Mouse (Mus musculus) embryo, embryonic 10.5 days (tissue): Measurements from ENCODE around the gene Tmem243.
"Not testable (repeated sequence)": the region's sequence is repeated elsewhere in the genome, so short reads cannot be mapped to it uniquely, and the experiment has no call there.

Source experiments
- DNase-seq: peaks from one replicate; pipeline ENCODE4 v3.0.0-alpha.2; 2015; ENCODE audit warnings: low spot score

Gene Tmem243

DNA sequence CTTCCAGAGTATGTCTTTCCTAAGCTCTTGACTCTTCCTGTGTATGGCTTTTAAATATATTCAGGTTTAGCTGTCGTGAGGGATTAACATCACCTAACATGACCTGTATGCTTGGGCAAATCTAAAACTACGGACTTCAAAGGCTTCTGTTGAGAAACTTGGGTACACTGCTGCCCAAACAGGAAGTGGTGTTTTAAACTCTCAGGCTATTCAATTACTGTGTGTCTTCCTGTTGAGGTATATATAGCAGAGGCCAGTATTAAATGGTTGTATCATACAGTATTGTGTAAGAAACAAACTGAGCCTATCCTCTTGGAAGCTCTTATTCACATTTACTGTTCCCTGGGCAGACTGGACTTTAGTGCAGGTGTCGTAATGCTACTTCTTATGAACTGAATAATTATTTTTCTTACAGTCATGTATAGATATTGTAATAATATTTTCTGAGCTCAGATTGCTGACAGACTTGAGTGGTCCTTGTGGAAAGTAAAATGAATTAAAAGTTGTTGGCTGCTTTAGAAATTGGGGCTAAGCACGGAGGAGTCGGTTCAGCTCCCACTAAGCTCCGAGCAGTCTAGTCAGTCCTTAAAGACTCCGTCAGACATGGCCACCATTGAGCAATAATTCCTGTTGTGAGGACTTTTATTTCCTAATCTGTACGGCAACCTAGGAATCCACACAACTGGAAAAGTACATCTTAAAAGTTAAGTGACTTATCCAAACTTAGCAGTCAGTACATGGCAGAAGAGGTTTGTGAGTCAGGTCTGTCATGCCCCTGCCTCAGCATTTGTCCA, 7.0 kb downstream of the Tmem243 start:
- no peak for DNase-seq

DNA sequence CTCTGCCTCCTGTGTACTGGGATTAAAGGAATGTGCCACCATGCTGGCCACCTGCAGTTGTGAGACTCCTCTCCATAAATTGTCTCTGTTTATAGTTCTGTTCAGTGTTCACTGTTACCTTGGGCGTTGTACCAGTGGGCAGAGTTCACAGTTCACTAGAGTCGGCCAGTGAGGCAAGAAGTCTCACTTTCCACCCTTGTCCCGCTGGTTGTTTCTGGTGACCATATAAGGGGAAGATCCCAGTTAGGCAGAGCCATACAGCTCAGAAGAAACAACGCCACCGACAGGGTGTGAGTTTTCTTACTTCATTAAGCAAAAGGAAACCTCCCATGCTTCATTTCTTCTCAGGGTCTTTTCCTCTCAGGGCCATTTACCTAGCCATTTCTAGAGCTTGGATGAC, 8.0 kb downstream of the Tmem243 start:
- DNase-seq = no peak

DNA sequence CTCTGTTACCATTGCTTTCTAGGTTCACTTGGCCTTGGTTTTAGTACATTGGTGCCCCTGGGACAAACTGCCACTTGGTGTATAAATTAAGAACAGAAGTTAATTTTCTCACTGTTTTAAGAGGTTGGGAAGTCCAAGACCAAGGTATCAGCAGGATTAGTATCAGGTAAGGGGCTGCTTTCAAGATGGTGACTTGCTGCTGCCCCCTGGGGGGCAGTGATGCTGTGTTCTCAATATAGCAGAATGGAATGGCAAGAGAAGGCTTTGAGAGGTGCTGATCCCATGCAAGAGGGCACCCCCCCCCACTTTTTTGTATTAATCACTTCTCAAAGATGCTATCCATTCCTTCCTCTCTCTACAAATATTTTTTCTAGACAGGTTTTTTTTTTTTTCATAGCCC, 9.1 kb downstream of the Tmem243 start:
- no peak for DNase-seq

DNA sequence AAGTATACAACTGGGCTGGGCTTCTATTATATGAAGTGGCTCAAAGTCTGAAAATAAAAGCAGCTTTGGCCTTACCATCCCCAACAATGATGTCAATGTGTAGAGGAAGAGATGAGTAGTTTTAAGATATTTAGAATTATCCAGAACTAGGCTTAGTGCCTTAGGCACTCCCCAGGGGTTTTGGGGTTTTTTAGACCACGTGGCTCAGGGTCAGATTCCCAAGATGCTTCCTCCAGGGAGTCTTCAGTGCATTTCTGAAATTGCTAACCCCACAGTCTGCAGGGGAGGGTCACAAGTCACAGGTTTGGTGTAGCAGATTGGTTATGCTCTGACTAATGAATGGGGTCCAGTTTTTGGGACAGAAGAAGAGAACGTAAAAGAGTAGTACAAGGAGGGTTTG, 10.8 kb downstream of the Tmem243 start:
- DNase-seq = no peak

DNA sequence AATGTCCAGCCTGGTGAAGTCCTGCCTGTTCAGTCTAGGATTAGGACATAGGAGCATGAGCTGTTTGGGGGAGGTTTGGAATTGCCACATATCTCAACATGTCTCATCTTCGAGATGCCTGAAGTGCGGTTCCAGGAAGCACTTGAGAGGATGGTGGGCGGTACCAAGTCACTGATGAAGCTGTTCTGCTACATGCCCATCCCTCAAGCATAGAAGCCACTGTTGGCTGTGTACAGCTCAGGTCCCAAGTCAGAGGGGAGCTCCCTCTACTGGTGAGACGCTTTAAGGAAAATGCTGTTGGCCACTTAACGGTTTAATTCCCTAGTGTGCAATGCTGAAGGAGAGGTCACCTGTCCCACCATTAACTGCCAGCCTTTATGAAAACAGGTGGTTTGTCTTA, 11.3 kb downstream of the Tmem243 start:
- peak; percentile 82 for DNase-seq

DNA sequence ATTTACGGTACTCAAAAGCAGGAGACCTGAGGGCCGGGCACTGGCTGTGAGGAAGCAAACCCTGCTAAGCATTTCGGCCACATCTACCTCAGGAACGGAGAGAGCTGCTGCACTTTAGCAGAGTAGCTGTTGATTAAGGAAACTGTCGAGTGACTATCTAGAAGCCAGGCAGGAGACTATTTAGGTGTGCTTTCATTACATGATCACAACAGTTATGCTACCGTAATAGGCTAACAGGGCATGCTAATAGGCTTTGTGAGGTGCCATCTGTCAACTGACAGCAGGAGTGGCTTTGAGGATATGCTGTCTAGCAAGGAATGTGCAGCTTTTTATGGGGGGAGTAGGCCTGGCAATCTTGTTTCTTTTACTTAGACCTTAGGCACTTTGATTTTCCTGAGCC, 13.7 kb downstream of the Tmem243 start:
- DNase-seq = no peak

DNA sequence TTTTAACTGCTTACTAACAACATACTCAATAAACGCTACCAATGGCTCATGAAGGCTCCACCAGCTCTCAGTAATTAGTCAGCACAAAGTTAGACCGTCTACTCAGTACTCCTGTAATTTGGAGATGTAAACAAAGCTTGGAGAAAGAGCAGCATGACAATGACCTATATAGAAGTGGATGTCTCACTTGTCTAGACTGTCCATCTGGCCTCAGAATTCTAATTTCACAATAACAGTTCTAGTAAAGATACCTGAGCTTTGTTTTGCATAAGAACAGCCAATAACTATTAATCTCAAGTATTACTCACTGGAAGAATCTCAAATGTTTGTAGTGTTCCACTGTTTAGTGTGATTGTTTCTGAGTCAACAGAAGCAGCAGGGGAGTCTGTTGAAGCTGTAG, 23.7 kb downstream of the Tmem243 start:
- no peak for DNase-seq

DNA sequence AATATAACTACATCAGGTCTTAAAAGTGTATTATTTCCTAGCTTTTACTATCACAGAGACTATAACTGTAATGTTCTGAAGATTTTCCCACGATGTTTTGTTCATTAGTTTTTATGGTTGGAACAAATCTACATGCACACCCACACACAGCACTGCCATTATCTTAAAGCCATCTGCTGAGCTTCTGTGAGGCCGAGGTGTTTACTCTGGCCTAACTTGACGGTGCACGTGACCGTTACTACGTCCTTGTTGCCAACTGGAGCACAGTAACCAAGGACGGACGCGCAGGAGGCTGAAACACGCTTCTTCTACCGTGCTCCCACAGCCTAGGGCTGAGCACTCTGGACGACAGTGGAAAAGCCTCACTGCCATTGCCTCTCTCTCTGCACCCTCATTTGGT, 28.1 kb downstream of the Tmem243 start:
- DNase-seq = no peak

DNA sequence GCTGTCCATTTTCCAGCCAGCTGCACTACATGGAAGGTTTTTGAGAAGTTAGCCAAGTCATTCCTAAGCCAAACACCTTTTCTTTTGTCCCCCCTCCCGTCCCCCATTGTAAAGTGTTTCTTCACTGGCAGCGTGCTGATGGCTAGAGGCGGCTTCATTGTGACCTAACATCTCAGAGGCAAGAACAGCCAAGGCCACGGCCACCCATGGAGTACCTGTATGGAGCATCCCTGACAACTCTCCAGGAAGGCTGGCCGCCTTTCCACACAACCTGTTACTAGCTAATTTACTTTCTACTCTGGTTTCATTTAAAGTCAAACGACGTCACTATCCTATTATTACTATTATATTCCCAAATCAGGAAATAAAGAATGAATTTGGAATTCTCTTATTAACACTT, 31.3 kb downstream of the Tmem243 start:
- no peak for DNase-seq

DNA sequence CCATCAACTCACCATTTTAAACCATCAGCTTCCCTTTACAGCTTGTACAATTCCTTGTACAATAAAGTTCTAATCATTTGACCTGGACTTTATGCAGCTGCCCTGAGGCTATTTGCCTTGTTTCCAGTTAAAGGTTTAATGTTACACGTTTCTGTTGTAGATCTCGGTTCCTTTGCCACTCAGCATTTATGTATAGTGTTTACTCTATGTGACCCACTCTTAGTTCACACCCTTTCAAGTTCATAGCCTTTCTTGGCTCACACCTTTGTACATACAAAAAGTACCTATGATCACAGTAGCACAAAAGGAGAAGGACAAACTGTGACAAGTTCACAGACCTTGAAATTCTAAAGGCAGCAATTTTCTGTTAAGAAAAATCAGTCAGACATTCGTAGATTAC, 35.1 kb downstream of the Tmem243 start:
- no peak for DNase-seq

DNA sequence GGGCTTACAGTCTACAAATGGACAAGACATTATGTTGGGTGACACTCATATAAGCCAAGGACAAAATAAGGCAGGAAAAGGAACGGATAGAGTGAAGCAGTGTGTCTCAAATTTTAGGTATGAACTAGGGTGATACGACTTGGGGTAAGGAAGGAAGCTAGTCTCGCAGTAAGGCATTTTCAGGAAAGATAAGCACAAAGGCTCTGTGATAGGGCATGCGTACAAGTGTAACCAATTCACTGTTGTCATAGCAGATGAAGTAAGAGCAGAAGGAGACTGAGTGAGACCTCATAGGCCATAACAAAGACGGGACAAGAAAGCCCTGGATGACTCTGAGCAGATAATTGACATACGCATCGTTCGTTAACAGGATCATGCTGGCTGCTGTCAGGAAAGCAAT, 40.3 kb downstream of the Tmem243 start:
- DNase-seq = no peak

DNA sequence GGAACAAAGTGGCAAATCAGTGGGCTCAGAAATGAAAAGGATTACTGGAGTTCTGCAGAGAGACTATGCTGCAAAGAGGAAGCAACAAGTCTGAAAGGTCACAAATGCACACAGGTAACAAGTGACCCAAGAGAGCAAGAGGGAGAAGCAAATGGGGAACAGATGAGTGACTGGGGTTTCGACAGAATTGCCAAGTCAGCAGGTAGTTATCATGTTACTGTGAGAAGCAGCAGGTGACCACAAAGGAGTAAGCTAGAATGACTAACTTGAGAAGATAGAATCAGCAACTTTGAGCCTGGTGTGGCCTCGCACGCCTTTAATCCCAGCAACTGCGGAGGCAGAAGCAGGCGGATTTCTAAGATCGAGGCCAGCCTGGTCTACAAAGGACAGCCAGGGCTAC, 41.9 kb downstream of the Tmem243 start:
- no peak for DNase-seq

DNA sequence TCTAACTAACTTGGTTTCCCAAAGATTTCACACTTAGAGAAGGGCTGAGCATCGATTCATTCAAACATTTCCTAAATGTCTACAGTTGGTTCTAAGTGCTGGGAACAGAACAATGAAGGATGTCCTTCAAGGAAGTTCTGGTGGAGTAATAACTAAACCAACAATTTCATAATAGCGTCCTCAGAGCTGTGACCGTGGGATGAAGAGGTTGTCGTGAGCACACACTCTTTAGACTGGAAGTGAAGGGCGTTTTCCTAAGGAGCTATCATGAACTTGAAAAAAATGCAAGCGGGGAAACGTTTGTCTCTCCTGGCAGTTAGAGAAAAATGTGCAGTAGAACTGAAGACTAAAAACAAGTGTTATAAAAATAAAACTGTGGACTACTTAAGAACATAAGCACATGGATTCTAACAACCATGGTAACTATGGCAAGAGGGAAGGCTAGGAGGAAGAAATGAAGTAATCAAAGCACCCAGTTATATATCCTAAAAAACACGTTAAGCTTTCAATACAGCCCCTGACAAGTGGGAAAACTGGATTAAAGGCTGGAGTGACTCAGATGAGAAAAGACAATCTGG, 48.9 kb downstream of the Tmem243 start:
- DNase-seq = no peak

DNA sequence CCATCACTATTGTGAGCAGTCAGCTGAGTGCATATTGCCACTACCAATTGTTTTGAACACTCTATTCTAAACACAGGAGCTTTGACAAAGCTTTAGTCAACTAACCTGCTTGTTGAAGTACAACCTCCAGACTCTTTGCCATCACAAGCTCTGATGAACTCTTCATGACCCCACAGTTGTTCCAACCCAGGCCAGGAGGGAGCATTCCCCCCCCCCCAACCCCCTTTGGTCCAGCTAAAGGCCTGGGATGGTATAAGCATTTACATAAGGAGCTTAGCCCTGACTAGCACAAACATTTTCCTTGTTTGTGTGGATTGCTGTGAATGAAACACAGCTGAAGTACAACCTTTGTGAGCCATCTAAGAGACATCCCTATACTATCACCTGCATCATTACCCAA, 56.3 kb downstream of the Tmem243 start:
- DNase-seq = no peak

DNA sequence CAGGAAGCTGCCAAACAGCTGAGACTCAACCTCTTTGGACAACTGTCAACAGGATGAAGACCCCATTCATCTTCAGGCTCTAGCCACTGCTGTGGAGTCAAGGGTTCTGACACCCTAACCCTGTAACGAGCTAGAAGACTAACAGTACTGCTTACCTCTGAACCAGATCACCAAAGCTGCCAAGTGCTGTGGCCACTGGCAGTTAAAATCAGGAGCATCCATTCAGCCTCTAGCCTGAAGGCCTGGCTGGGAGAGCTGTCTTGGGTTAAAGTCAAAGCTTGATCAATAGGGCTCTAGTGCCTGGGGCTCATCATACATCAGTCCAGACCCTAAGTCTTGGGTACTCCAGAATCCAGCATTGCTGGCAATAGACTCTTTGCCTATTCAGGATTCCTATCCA, 56.9 kb downstream of the Tmem243 start:
- DNase-seq = no peak

DNA sequence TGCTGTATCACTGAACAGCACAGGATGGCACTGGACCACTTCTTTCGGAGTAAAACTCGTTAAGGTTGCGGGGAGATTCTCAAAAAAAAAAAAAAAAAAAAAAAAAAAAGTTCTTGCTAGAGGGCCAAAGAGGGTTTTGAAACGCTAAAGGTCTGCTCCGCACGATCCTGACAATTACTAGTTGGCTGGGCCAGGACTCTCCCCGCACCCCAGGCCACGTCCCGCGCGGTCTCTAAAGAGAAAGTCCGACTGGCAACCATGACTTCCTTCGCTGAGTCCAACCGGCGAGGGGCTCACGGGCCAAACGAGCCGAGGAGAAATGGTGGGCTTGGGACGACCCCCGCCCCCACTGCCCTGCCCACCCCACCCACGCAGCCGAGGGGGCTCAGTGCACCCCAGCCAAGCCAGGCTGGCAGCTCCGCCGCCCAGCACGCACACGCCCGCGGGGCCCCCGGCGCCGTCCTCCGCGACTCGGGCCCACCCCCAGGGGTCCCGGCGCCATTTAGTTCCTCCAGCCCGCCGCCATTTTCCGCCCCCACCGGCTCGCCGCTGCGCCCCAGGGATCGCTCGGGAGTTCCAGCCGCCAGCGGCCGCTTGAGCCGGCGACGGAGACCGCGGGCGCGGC, 60.5 kb downstream of the Tmem243 start:
- DNase-seq = peak; percentile 60

DNA sequence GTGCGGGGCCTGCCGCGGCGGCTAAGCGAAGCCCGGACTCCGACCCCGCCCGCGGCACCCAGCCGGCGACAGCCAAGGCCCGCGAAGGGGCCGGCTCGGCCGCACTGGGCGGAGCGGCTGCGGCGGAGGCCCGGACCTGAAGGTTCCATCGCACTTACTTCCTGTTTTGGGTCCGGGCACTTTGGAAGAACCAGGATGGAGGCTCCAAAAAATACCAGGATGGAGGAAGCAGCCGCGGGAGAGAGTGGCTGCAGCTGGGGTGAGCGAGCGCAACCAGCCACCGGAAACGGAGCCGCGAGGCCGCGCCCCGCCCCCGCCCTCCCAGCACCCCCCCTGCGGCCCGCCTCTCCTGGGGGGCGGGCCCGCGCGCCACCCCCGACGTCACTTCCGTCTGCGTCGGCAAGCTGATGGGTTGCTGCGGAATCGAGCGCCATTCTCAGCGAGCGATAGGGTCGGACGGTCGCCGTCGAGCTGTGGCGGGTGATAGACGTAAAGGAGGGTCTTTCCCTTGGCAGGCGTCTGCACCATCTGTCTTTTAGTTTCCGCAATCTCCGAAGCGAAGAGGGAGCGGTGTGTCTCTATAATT, 61.1 kb downstream of the Tmem243 start, which contains the start of gene Dmtf1:
TSS of gene Dmtf1 (minus strand) at position 321 of the 586 bp plus-strand sequence.
- DNase-seq = peak; percentile 91

DNA sequence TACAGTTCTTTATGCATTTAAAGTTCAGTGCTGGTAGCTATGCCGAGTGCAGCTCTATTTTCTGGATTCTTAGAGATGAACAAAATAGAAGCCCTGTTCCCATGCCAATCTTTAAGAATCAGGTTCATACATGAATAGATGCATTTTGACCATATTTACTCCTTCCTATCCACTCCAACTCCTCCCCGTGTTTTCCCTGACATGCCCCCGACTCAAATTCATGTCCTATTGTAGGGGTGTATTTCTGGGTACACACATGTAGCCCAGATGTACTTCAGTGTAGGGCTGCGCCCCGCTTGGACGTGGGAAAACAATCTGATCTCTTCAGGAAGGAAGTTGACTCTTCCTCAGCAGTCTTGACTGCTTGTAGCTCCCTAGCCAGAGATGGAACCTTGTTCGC, 61.6 kb downstream of the Tmem243 start:
- peak; percentile 47 for DNase-seq

DNA sequence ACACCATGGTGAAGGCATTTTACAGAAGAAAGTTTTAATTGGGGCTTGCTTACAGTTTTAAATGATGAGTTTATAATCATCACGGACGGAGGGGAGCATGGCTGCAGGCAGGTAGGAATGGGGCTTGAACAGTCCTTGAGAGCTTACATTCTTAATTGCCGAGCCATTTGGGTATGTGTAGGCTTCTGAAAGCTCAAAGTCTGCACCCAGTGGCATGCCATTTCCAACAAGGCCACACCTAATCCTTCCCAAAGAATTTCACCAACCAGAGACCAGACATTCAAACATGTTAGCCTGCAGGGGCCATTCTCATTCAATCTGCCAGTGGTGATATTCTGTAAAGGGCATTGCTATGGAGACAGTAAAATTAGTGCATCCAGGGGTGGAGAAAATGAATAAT, 62.9 kb downstream of the Tmem243 start:
- no peak for DNase-seq

DNA sequence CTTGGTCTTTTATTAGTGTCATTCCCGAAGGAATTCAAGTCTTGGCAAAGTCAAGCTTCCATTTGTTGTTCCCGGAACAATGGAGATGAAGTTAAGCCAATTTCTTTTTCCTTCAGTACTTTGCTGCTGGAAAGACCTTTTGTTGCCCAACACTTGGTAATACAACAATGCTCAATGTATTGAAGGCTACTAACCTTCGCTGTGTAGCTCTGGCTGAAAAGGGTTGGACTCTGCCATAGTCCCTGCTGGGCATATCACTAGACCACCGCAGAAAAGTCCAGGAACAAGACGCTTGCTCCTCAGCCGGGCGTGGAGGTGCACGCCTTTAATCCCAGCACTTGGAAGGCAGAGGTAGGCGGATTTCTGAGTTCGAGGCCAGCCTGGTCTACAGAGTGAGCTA, 64.7 kb downstream of the Tmem243 start:
- DNase-seq = not testable (repeated sequence)

DNA sequence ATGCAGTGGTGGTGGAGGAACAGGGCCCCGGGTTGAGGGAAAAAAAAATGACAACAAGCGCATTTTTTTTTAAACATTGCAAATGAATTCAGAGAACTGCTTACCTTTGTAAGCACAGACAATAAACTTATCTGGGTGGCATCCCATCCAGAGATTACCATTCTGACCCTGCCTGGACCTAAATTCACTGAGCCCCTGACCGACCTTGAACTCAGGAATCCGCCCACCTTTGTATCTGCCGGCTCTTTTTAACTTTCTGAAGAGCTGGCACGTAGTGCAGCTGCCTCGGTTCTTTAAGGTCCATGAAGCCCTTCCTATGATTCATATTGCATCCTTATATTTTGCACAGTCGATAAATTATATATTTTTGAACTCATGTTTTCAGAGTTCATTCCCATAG, 65.9 kb downstream of the Tmem243 start:
- no peak for DNase-seq

DNA sequence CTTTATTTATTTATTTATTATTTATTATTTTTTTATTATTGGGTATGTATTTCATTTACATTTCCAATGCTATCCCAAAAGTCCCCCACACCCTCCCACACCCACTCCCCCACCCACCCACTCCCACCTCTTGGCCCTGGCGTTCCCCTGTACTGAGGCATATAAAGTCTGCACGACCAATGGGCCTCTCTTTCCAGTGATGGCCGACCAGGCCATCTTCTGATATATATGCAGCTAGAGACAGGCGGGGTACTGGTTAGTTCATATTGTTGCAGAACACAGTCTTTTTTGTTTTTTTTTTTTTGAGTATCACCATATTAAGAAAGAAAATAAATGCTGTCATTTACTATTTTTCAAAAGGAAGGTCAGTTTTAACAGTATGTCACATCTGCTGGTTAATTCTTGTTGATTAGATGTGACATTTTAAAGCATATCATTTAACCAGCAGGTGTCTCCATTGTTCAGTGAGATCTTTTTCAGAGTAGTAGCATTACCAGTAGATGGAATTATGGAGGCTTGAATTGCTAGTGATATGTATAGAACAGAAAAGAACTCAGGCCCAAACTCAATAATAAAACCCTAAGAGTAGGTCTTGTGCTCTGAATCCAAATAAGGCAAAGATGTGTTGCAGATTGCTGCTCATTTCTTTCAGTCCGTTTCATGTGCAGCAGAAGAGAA, 69.0 kb downstream of the Tmem243 start:
- DNase-seq = peak; percentile 28

DNA sequence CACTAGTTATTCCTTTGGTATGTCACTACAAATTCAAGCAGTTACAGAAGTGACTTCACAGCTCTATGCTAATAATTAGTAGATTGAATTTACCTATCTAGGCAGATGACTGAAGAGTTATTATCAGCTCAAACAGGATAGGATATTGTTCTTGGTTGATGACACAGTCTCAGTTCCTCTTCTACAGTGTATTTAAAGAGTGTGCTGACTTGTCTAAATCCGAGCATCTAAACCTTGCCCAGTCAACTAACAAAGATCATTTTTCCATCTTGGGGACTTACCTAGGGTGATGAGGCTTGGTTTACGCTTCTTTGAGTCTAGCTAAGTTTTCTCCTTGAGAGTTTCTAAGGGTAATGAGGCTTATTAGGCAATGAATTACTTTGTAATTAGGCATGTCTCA, 72.8 kb downstream of the Tmem243 start:
- no peak for DNase-seq
